Mouse (Mus musculus) embryonic fibroblast, embryonic 13.5 days (primary cell): ENCODE results near the gene Atf6.

Experiments
- CTCF ChIP-seq: IDR thresholded peaks from 2 replicates; pipeline ENCODE4 v1.5.1; 2011; ENCODE audit warnings: mild to moderate bottlenecking, control low read depth, low read length, moderate library complexity, borderline replicate concordance; ENCODE audit not compliant: insufficient read depth
- POLR2A ChIP-seq: IDR thresholded peaks from 2 replicates; pipeline ENCODE4 v1.6.1; 2011; ENCODE audit warnings: low read depth, mild to moderate bottlenecking, control low read depth, low read length, moderate library complexity

- TF ChIP-seq CTCF (no peak), POLR2A (no peak)
These were observed 76.0 kb downstream of the Atf6 start for GRCm38 (mm10) chr1:170791542-170791941.
